Mouse (Mus musculus) forebrain, postnatal 0 days (tissue): ENCODE results near the gene Plac9b. TPM values are rescaled to one million over a fixed set of nuclear protein-coding genes. Genes with fewer than 3 reads are reported as not detected.
A peak's percentile ranks its signal among the peaks of the same experiment; 100 is the strongest.
"Not testable (repeated sequence)": the region's sequence is repeated elsewhere in the genome, so short reads cannot be mapped to it uniquely, and the experiment has no call there.

ENCODE experiments used
- ATAC-seq: fragments of 200-750 bp; cut with Nextera tagmentation; 2 replicates; pipeline ENCODE4 v1.8.0; 2017; ENCODE audit warnings: mild to moderate bottlenecking, moderate library complexity
- DNase-seq: peaks from one replicate; pipeline ENCODE4 v3.0.0-alpha.2; 2015
- H3K27ac ChIP-seq: fragments of 300-500 bp; sonication (generic); 2 replicates; pipeline ENCODE4 v1.5.1; 2014; ENCODE audit warnings: low read depth, mild to moderate bottlenecking, antibody characterized with exemption, low read length, moderate library complexity, mixed read lengths
- H3K27me3 ChIP-seq: fragments of 300-500 bp; sonication (generic); 2 replicates; pipeline ENCODE4 v1.6.1; 2014; ENCODE audit warnings: mild to moderate bottlenecking, low read length, mixed read lengths; ENCODE audit not compliant: insufficient read depth
- H3K36me3 ChIP-seq: fragments of 300-500 bp; sonication (generic); 2 replicates; pipeline ENCODE4 v1.6.1; 2014; ENCODE audit warnings: mild to moderate bottlenecking, moderate library complexity; ENCODE audit not compliant: insufficient read depth
- H3K4me1 ChIP-seq: fragments of 300-500 bp; sonication (generic); 2 replicates; pipeline ENCODE4 v1.6.1; 2014; ENCODE audit warnings: antibody characterized with exemption; ENCODE audit not compliant: insufficient read depth
- H3K4me2 ChIP-seq: fragments of 300-500 bp; sonication (generic); 2 replicates; pipeline ENCODE4 v1.6.1; 2014; ENCODE audit warnings: low read depth, mild to moderate bottlenecking, moderate library complexity
- H3K4me3 ChIP-seq: fragments of 300-500 bp; sonication (generic); 2 replicates; pipeline ENCODE4 v1.5.1; 2014; ENCODE audit warnings: low read depth, low read length, mixed read lengths
- H3K9ac ChIP-seq: fragments of 300-500 bp; sonication (generic); 2 replicates; pipeline ENCODE4 v1.6.1; 2014; ENCODE audit warnings: mild to moderate bottlenecking
- H3K9me3 ChIP-seq: fragments of 300-500 bp; sonication (generic); 2 replicates; pipeline ENCODE4 v1.6.1; 2016; ENCODE audit warnings: low read length
- WGBS: fragments of 180-500 bp; shearing (Covaris S2); extraction: QIAGEN DNeasy Blood & Tissue Kit; methylation state at CpG from one replicate; pipeline ENCODE4 v1.1.7; 2014; 5-methylcytosine and 5-hydroxymethylcytosine counted together
- polyA plus RNA-seq: library from polyadenylated mRNA; unstranded; fragments of >200 nt; fragmentation: Nextera tagmentation; extraction: Ambion mirVana; gene quantifications from 2 replicates; pipeline ENCODE4 v1.2.1, GENCODE M21; 2015
- total RNA-seq: library from RNA; depleted of rRNA; stranded (reverse); fragments of >200 nt; gene quantifications from 2 replicates; pipeline ENCODE4 v1.2.3, GENCODE M21; 2014; rRNA removed

Plac9b gene
- total RNA-seq (5.9 and 8.0 TPM in 2 replicates), polyA plus RNA-seq (11.2 and 13.8 TPM in 2 replicates)

- H3K9me3 ChIP-seq, H3K27me3 ChIP-seq, H3K36me3 ChIP-seq, ATAC-seq, H3K4me3 ChIP-seq, DNase-seq, H3K27ac ChIP-seq, H3K4me2 ChIP-seq, H3K9ac ChIP-seq, H3K4me1 ChIP-seq: not testable (repeated sequence)
- whole genome bisulfite sequencing: no CpG with 5 or more reads among the region's 10 CpGs
Observed at GRCm38 (mm10) chr14:26182380-26182779, at the start of gene Plac9b. Plac9b (minus strand) TSS chr14:26182480.

DNA sequence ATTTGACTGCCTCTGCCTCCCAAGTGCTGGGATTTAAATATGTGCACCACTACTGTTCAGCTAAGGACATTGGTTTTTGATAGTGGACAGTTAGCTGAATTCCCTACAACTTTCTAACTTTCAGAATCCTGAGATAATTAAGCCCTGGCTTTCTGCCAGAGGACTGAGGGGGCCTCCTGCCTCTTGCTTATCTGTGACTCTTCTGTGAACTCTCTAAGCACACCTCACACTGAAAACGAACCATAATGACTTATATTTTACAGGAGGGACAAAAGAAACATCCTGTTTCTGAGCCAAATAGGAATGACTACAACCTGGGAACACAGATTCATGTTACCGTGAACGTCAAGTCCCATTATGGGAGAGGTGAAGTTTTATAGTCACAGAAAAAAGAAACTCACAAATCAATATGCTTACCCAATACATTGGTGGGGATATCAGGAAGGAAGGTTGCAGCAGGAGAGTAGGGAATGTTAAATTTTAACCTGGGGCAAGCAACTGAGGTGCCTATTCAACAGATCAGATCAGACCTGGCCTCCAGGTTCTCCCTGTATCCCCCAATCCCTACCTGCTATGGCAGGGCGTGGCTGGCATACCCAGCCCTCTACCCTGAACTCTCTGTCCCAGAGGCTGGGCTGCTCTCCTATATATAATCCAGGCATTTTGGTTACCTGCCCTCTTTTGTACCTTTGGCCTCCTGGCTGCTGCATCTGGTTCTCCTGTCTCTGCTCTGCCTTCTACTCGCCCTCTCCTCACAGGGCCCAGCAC lies 34.1 kb upstream of the Plac9b start:
- ATAC-seq: not testable (repeated sequence)

GRCm38 (mm10) chr14:26206926-26207247 lies 24.6 kb upstream of the Plac9b start, which contains the start of gene Tmem254b:
Tmem254b (minus strand) TSS chr14:26207041.
- WGBS: no CpG with 5 or more reads among the region's 10 CpGs
- H3K4me2 ChIP-seq, H3K27me3 ChIP-seq, H3K4me1 ChIP-seq, H3K9me3 ChIP-seq, H3K4me3 ChIP-seq, DNase-seq, H3K27ac ChIP-seq, H3K9ac ChIP-seq, H3K36me3 ChIP-seq: not testable (repeated sequence)
- ATAC-seq: peak; percentile 85

More for the DNA sequence above, 34.1 kb upstream of the Plac9b start:
- H3K4me2 ChIP-seq, H3K4me1 ChIP-seq, H3K36me3 ChIP-seq, H3K9me3 ChIP-seq, H3K27ac ChIP-seq, H3K4me3 ChIP-seq, DNase-seq, H3K9ac ChIP-seq, H3K27me3 ChIP-seq: not testable (repeated sequence)
- no CpG with 5 or more reads among the region's 5 CpGs for WGBS

- not testable (repeated sequence) for H3K9me3 ChIP-seq, H3K36me3 ChIP-seq, H3K4me3 ChIP-seq, H3K4me2 ChIP-seq, H3K4me1 ChIP-seq, H3K27me3 ChIP-seq, H3K9ac ChIP-seq, H3K27ac ChIP-seq, DNase-seq
- WGBS: no CpG with 5 or more reads among the region's 44 CpGs
- ATAC-seq: peak; percentile 96
Observed at GRCm38 (mm10) chr14:26206197-26206925, 24.1 kb upstream of the Plac9b start.

DNA sequence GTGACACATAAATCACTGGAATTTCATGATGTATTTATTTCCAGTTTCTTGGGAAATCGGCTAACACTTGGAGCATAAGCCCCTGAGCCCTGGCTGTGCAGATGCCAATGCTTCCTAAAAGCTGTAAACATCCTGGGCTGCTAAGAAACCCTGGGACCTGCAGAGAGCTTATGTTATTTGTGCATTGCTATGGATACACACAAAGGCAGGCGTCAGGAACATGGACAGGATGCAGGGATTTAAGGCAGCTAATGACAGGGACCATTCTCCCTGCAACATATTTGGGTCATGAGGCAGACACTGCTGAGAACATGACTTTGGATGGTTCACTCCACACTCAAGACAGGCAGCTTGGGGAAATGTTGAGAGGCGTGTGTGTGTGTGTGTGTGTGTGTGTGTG lies 15.6 kb upstream of the Plac9b start:
- not testable (repeated sequence) for H3K9ac ChIP-seq, H3K9me3 ChIP-seq, H3K27ac ChIP-seq, H3K4me3 ChIP-seq, H3K27me3 ChIP-seq, ATAC-seq, H3K4me2 ChIP-seq, DNase-seq, H3K36me3 ChIP-seq, H3K4me1 ChIP-seq
- whole genome bisulfite sequencing: no CpG with 5 or more reads among the region's 3 CpGs

- no CpG with 5 or more reads among the region's 8 CpGs for WGBS
- not testable (repeated sequence) for H3K4me2 ChIP-seq
Observed at GRCm38 (mm10) chr14:26188361-26188760, 6.1 kb upstream of the Plac9b start.

GRCm38 (mm10) chr14:26186638-26187037 lies 4.4 kb upstream of the Plac9b start:
- H3K36me3 ChIP-seq, ATAC-seq, DNase-seq: not testable (repeated sequence)

More at GRCm38 (mm10) chr14:26188361-26188760, 6.1 kb upstream of the Plac9b start:
- H3K36me3 ChIP-seq, H3K9ac ChIP-seq, H3K4me3 ChIP-seq, DNase-seq, H3K27me3 ChIP-seq, H3K27ac ChIP-seq, H3K9me3 ChIP-seq, H3K4me1 ChIP-seq: not testable (repeated sequence)
- ATAC-seq: peak; percentile 71

GRCm38 (mm10) chr14:26181660-26182059 lies 620 bp downstream of the Plac9b start:
- not testable (repeated sequence) for ATAC-seq
- no CpG with 5 or more reads among the region's 10 CpGs for WGBS

More at GRCm38 (mm10) chr14:26186638-26187037, 4.4 kb upstream of the Plac9b start:
- not testable (repeated sequence) for H3K27ac ChIP-seq, H3K4me3 ChIP-seq, H3K9ac ChIP-seq, H3K9me3 ChIP-seq, H3K4me2 ChIP-seq, H3K27me3 ChIP-seq, H3K4me1 ChIP-seq
- WGBS: no CpG with 5 or more reads among the region's 9 CpGs

GRCm38 (mm10) chr14:26175028-26175427 lies 7.3 kb downstream of the Plac9b start:
- not testable (repeated sequence) for H3K4me2 ChIP-seq, H3K36me3 ChIP-seq, H3K4me1 ChIP-seq, ATAC-seq, H3K9ac ChIP-seq, H3K9me3 ChIP-seq, H3K4me3 ChIP-seq, H3K27ac ChIP-seq, H3K27me3 ChIP-seq, DNase-seq
- WGBS: no CpG with 5 or more reads among the region's 6 CpGs

More at GRCm38 (mm10) chr14:26181660-26182059, 620 bp downstream of the Plac9b start:
- H3K36me3 ChIP-seq, H3K27me3 ChIP-seq, H3K4me3 ChIP-seq, H3K9me3 ChIP-seq, H3K27ac ChIP-seq, H3K4me2 ChIP-seq, H3K4me1 ChIP-seq, DNase-seq, H3K9ac ChIP-seq: not testable (repeated sequence)

- not testable (repeated sequence) for H3K4me1 ChIP-seq, DNase-seq, H3K27ac ChIP-seq, H3K36me3 ChIP-seq, H3K27me3 ChIP-seq, H3K9me3 ChIP-seq, ATAC-seq, H3K9ac ChIP-seq, H3K4me2 ChIP-seq, H3K4me3 ChIP-seq
- no CpG with 5 or more reads among the region's 3 CpGs for WGBS
Observed at GRCm38 (mm10) chr14:26173955-26174354, 8.3 kb downstream of the Plac9b start.
